Mouse (Mus musculus): ENCODE measurements around the gene Capn12. TPM values are rescaled to one million over a fixed set of nuclear protein-coding genes. Genes with fewer than 3 reads are reported as not detected.

Gene Capn12
- total and polyA plus RNA-seq, 3 experiments, result 0.17 TPM; not detected in 2

GRCm38 (mm10) chr7:28865481-28866300 lies 15.5 kb upstream of the Capn12 start (continued):
- TF ChIP-seq TCF12 (IDR thresholded peaks at IDR 0.05; ENCODE audit: low read depth, low read length) (peak; percentile 78; the same call in 1 of the 2 replicates), MAZ (IDR thresholded peaks at IDR 0.05; ENCODE audit: low read depth, low read length) (no peak), POLR2A (IDR thresholded peaks at IDR 0.05; ENCODE audit: low read depth, low read length) (peak; percentile 91), HCFC1 (IDR thresholded peaks at IDR 0.05; ENCODE audit: low read depth, low read length) (peak; percentile 57), MAX (IDR thresholded peaks at IDR 0.05; ENCODE audit: low read length) (peak; percentile 73)

DNA sequence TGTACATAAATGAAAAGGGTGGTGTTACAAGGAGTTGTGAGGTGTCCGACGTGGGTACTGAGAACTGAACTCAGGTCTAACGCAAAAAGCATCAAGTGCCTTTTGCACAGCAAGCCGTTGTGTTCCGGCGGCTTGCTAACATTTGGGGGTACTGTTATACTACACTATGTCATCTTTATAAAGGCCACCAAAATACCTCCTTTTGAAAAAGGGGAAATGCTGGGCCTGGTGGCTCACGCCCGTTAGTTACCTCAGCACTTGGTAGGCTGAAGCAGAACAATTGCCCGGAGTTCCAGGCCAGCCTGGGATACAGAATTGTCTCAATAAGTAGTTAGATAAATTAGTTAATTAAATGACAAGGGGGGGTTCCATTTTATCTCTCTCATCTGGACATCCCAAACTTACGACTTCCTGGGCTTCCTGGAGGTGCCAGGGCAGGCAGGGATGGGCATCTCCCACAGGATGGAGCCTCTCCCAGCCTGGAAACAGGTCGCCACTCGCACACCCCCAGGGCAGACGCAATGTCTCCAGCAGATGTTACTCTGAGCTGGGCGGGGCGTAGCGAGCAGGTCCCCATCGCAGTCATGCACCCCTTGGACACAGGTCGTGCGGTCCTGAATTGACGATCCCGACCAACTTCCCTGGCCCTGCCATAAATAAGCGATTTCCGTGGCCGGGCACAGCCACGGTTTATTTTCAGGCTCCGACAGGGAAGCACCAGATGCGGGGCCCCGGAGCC lies 14.3 kb upstream of the Capn12 start:
- H3K9ac ChIP-seq (ENCODE audit: insufficient read depth, low read depth), result no peak overlapping the region
- no peak overlapping the region for H3K27ac ChIP-seq (ENCODE audit: insufficient read depth, low read depth)
- no peaks in the 10 kb centered on the region for H3K27me3 ChIP-seq (replicated peaks)
- in situ Hi-C loops (cut with MboI; ENCODE audit: low pct_ligation_motif_present, low pct_unique_long_range_greater_than_20kb, low sequenced_read_pairs) (loop anchor here (5.0 kb wide), 2 partner anchors 40 to 70 kb away; partner anchors contain the start of gene Ech1), dilution Hi-C loops (cut with MboI; ENCODE audit: extremely low pct_ligation_motif_present, extremely low pct_unique_long_range_greater_than_20kb, low sequenced_read_pairs) (no loop called here)
- no peaks in the 10 kb centered on the region for H3K36me3 ChIP-seq (replicated peaks in 1 of 2; ENCODE audit: control insufficient read depth in 1 of 2, insufficient read depth in 1 of 2, low read length in 1 of 2)
- no peaks in the 10 kb centered on the region for H3K79me2 ChIP-seq (replicated peaks; ENCODE audit: control insufficient read depth, extremely low read depth, insufficient read depth, poor library complexity, severe bottlenecking)
- DNase-seq (ENCODE audit: extremely low read depth), result no peak
- no peak overlapping the region for H3K4me3 ChIP-seq (replicated peaks in 1 of 3; ENCODE audit: low read depth in 2 of 3, low read length in 2 of 3, poor library complexity in 1 of 3)
- no peaks in the 10 kb centered on the region for H3K9me3 ChIP-seq (replicated peaks; ENCODE audit: low read length)
- peaks cover 9 to 23% of the 10 kb centered on the region in 2 experiments for H3K4me1 ChIP-seq (ENCODE audit: control insufficient read depth in 1 of 2, insufficient read depth in 2 of 2)
- TF ChIP-seq MXI1 (IDR thresholded peaks at IDR 0.05; ENCODE audit: low read depth, low read length) (no peak), SMC3 (IDR thresholded peaks at IDR 0.05; ENCODE audit: low read depth, low read length) (no peak), USF1 (IDR thresholded peaks at IDR 0.05; ENCODE audit: low read depth, low read length) (no peak), POLR2A (IDR thresholded peaks at IDR 0.05; ENCODE audit: low read depth, low read length) (no peak), NELFE (IDR thresholded peaks at IDR 0.05; ENCODE audit: low read depth, low read length) (no peak), ETS1 (conservative IDR thresholded peaks at IDR 0.05; ENCODE audit: low read depth, low read length) (no peak), TBP (conservative IDR thresholded peaks at IDR 0.05; ENCODE audit: low read depth, low read length) (no peak), HCFC1 (IDR thresholded peaks at IDR 0.05; ENCODE audit: low read depth, low read length) (no peak), POLR2AphosphoS2 (IDR thresholded peaks at IDR 0.05; ENCODE audit: low read depth, low read length) (no peak), GABPA (IDR thresholded peaks at IDR 0.05; ENCODE audit: insufficient replicate concordance, low read depth, low read length) (no peak), ELF1 (IDR thresholded peaks at IDR 0.05; ENCODE audit: low read depth, low read length) (no peak), BHLHE40 (IDR thresholded peaks at IDR 0.05; ENCODE audit: low read depth, low read length) (no peak), UBTF (IDR thresholded peaks at IDR 0.05; ENCODE audit: low read depth, low read length) (no peak)
- H3K4me2 ChIP-seq (ENCODE audit: insufficient read depth, low read depth, poor library complexity, severe bottlenecking), result no peak overlapping the region
